Mouse (Mus musculus) heart, postnatal 0 days (tissue): Measurements from ENCODE around the gene Hsp90ab1. TPM values are rescaled to one million over a fixed set of nuclear protein-coding genes. Genes with fewer than 3 reads are reported as not detected.
A peak's percentile ranks its signal among the peaks of the same experiment; 100 is the strongest.

Source experiments
- ATAC-seq: fragments of 200-750 bp; cut with Nextera tagmentation; 2 replicates; pipeline ENCODE4 v1.8.0; 2017; ENCODE audit warnings: low read depth, moderate number of reproducible peaks, moderate library complexity; ENCODE audit not compliant: insufficient read depth
- DNase-seq: peaks from one replicate; pipeline ENCODE4 v3.0.0-alpha.2; 2016; ENCODE audit warnings: low spot score
- H3K27ac ChIP-seq: fragments of 300-500 bp; sonication (generic); 2 replicates; pipeline ENCODE4 v1.5.1; 2014; ENCODE audit warnings: low read depth, mild to moderate bottlenecking
- H3K27me3 ChIP-seq: fragments of 300-500 bp; sonication (generic); 2 replicates; pipeline ENCODE4 v1.6.1; 2014; ENCODE audit warnings: low read length, mixed read lengths; ENCODE audit not compliant: control insufficient read depth, insufficient read depth
- H3K36me3 ChIP-seq: fragments of 300-500 bp; sonication (generic); replicated peaks from 2 replicates; pipeline ENCODE4 v1.6.1; 2014; ENCODE audit warnings: low read length, mixed read lengths; ENCODE audit not compliant: control insufficient read depth, insufficient read depth
- H3K4me1 ChIP-seq: fragments of 300-500 bp; sonication (generic); 2 replicates; pipeline ENCODE4 v1.6.1; 2014; ENCODE audit warnings: antibody characterized with exemption; ENCODE audit not compliant: control insufficient read depth, insufficient read depth
- H3K4me2 ChIP-seq: fragments of 300-500 bp; sonication (generic); 2 replicates; pipeline ENCODE4 v1.6.1; 2014; ENCODE audit warnings: low read depth, mild to moderate bottlenecking, low read length, moderate library complexity
- H3K4me3 ChIP-seq: fragments of 300-500 bp; sonication (generic); 2 replicates; pipeline ENCODE4 v1.5.1; 2014; ENCODE audit warnings: low read depth, low read length
- H3K9ac ChIP-seq: fragments of 300-500 bp; sonication (generic); replicated peaks from 2 replicates; pipeline ENCODE4 v1.6.1; 2014; ENCODE audit warnings: low read depth, low read length, mixed read lengths
- H3K9me3 ChIP-seq: fragments of 300-500 bp; sonication (generic); replicated peaks from 2 replicates; pipeline ENCODE4 v1.6.1; 2016; ENCODE audit warnings: low read length; ENCODE audit not compliant: control insufficient read depth
- CTCF ChIP-seq: IDR thresholded peaks from 2 replicates; pipeline ENCODE4 v1.5.1; 2016; ENCODE audit warnings: antibody characterized with exemption, control low read depth, low read depth
- EP300 ChIP-seq: IDR thresholded peaks from 2 replicates; pipeline ENCODE4 v1.6.1; 2016; ENCODE audit warnings: antibody characterized with exemption, low read depth
- WGBS: fragments of 180-500 bp; shearing (Covaris S2); extraction: QIAGEN DNeasy Blood & Tissue Kit; methylation state at CpG from one replicate; pipeline ENCODE4 v1.1.7; 2014; 5-methylcytosine and 5-hydroxymethylcytosine counted together
- polyA plus RNA-seq: library from polyadenylated mRNA; unstranded; fragments of >200 nt; fragmentation: Nextera tagmentation; extraction: Ambion mirVana; gene quantifications from 2 replicates; pipeline ENCODE4 v1.2.1, GENCODE M21; 2015
- total RNA-seq: library from RNA; depleted of rRNA; stranded (reverse); fragments of >200 nt; gene quantifications from 2 replicates; pipeline ENCODE4 v1.2.3, GENCODE M21; 2014; ENCODE audit warnings: low replicate concordance

Hsp90ab1 gene
- total and polyA plus RNA-seq, 2 experiments from 2014 or later, result 716 to 756 TPM

DNA sequence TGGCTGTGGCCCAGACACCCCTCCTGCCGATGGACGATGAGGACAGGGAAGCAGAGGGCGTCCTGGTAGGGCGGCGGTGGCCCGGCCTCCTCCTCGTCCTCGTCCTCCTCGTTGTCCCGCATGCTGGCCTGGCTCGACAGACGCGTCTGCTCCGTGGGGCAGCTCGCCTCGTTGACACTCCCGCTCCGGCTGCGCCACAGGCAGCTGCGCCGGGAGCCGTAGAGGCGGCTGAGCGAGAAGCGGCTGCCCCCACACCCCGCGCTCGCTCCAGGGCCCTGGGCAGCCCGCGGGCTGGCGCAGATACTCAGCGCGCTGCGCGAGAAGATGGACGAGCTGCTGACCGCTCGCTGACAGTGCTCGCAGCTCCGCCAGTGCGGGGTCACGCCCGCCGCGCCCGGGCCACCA lies 28.2 kb downstream of the Hsp90ab1 start:
- Histone ChIP-seq H3K9ac (no peak overlapping the region), H3K27me3 (peaks cover 99% of the 10 kb centered on the region), H3K4me2 (peak overlapping the region; percentile 54), H3K4me1 (peaks cover 25% of the 10 kb centered on the region), H3K9me3 (no peaks in the 10 kb centered on the region), H3K4me3 (peak overlapping the region; percentile 32), H3K27ac (no peak overlapping the region), H3K36me3 (no peaks in the 10 kb centered on the region)
- no peak for DNase-seq
- 4% methylated on average over 42 of the region's 46 CpGs for WGBS
- TF ChIP-seq CTCF (no peak), EP300 (no peak)
- ATAC-seq, result no peak

DNA sequence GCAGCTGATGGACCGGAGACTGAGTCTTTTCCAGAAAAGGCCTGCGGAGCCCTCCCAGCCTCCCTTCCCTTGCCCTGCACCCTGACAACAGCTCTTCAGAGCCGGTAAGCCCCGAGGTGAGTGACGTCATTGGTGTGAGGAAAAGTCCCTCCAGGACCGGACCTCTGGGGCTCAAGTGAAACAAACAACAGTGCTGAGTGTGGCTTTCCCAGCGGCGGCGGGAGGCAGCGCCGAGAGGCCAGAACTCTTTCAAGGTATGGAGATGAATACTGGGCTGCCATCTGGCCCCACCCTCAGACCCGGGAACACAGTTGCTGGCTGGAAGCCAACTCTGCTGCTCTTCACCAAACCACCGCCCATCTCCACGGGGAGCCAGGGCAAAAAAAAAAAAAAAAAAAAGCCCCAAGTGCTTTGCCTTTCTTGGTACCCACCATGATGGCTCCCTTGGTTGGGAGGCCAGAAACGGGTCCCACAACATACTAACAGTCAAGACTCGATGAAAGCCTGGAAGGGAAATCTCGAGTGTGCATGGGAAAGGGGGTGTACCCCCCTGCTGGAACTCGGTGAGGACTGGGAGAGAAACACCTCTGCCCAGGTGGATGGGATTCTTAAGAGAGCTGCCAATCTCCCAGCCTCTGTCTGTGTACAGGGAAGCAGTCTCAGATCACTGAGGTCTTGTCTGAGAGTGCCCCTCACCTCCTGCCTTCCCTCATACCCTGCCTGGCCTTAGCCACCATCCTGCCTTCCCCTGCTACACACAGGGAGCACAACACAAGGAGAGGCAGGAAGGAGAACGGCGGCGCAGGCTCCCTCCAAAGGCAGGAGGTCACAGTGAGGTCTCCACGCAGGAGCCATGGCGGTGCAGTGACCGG lies 28.8 kb downstream of the Hsp90ab1 start:
- peaks cover 19% of the 10 kb centered on the region for H3K4me1 ChIP-seq
- H3K9ac ChIP-seq, result no peak overlapping the region
- WGBS, result 9% methylated on average over 24 of the region's 24 CpGs
- ATAC-seq, result no peak
- TF ChIP-seq CTCF (no peak), EP300 (no peak)
- no peaks in the 10 kb centered on the region for H3K9me3 ChIP-seq
- H3K27ac ChIP-seq, result no peak overlapping the region
- peaks cover 98% of the 10 kb centered on the region for H3K27me3 ChIP-seq
- H3K4me3 ChIP-seq, result peak overlapping the region; percentile 32; the same call in 1 of the 2 replicates
- peak overlapping the region; percentile 54; the same call in 1 of the 2 replicates for H3K4me2 ChIP-seq
- no peaks in the 10 kb centered on the region for H3K36me3 ChIP-seq
- DNase-seq, result no peak

GRCm38 (mm10) chr17:45543115-45543514 lies 30.0 kb downstream of the Hsp90ab1 start:
- H3K9me3 ChIP-seq, result no peaks in the 10 kb centered on the region
- peaks cover 97% of the 10 kb centered on the region for H3K27me3 ChIP-seq
- ATAC-seq, result no peak
- H3K36me3 ChIP-seq, result no peaks in the 10 kb centered on the region
- 15% methylated on average over 1 of the region's 1 CpGs for WGBS
- H3K4me1 ChIP-seq, result peaks cover 14% of the 10 kb centered on the region
- no peak overlapping the region for H3K4me2 ChIP-seq
- H3K9ac ChIP-seq, result no peak overlapping the region
- DNase-seq, result no peak
- no peak overlapping the region for H3K4me3 ChIP-seq
- TF ChIP-seq EP300, result no peak
- TF ChIP-seq CTCF, result no peak
- no peak overlapping the region for H3K27ac ChIP-seq

DNA sequence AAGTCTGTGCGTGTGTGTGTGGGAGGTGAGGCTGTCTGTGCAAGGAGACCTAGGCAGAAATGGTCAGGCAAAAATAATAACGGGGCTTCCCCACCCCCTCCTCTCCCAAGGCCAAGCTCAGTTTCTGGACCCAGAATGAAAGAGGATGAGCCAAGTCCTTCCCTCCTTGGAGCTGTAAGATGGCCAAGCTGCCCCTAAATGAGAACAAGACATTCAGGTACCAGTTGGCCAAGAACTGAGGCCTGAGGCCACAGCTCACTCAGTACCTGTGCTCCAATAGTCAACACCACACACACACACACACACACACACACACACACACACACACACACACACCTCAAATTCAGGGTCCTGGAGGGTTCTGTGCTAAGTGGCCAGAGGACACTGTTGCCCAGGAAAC lies 30.4 kb downstream of the Hsp90ab1 start:
- Histone ChIP-seq H3K27me3 (peaks cover 93% of the 10 kb centered on the region), H3K9me3 (no peaks in the 10 kb centered on the region), H3K9ac (no peak overlapping the region), H3K27ac (no peak overlapping the region), H3K4me3 (no peak overlapping the region), H3K4me2 (no peak overlapping the region), H3K36me3 (no peaks in the 10 kb centered on the region), H3K4me1 (peaks cover 14% of the 10 kb centered on the region)
- DNase-seq (no peak), ATAC-seq (no peak)
- 73% methylated on average over 2 of the region's 2 CpGs for WGBS
- TF ChIP-seq CTCF (no peak), EP300 (no peak)

DNA sequence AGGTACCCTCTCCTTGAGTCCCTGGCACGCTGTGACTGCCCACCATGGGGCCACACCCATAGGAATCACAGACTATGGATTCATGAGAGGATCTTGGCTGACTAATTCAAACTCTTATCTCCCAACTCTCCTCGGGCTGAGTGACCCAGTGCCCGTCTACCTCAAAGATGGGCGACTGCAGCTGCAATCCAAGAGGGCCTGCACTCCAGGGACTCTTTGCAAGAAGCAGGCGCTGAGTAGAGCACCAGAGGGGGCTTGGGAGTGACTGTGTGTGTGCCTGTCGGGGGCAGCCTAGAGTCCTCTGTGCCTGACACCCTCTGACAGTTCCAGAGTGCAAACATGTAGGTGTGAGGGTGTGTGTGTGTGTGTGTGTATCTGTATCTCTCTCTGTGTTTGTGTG lies 30.9 kb downstream of the Hsp90ab1 start:
- H3K9me3 ChIP-seq, result no peaks in the 10 kb centered on the region
- no peak overlapping the region for H3K9ac ChIP-seq
- H3K4me3 ChIP-seq, result no peak overlapping the region
- WGBS, result 20% methylated on average over 6 of the region's 6 CpGs
- no peak overlapping the region for H3K4me2 ChIP-seq
- no peaks in the 10 kb centered on the region for H3K36me3 ChIP-seq
- TF ChIP-seq CTCF (no peak), EP300 (no peak)
- no peak for DNase-seq
- peaks cover 90% of the 10 kb centered on the region for H3K27me3 ChIP-seq
- ATAC-seq, result no peak
- peaks cover 14% of the 10 kb centered on the region for H3K4me1 ChIP-seq
- no peak overlapping the region for H3K27ac ChIP-seq
